Mouse (Mus musculus): ENCODE results near the gene Hist2h2ac. TPM values are rescaled to one million over a fixed set of nuclear protein-coding genes. Genes with fewer than 3 reads are reported as not detected.
A peak's percentile ranks its signal among the peaks of the same experiment; 100 is the strongest.

Hist2h2ac gene
- polyA plus RNA-seq, 1 experiment from 2014 or later: 6.3 TPM

DNA sequence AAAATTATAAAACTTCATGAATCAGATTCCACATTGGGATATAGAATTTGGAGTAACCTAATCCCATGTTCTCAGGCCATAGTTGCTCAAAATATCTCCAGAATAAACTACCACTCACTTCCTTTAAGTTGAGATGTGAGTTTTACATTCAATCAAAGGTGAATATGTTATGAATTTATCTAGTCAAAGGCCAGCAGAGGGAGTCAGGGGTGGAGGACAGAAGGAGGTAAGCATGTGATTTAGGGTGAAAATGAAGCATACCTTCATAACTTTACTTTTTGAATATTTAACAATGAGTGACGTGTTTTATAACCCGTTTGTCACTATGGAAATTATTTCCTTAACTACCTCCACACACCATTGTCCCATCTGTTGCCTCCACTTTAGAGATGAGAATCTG is 14.2 kb upstream of the Hist2h2ac start:
- ATAC-seq (ENCODE audit: insufficient read depth, low FRiP score): no peak
- H3K4me3 ChIP-seq (replicated peaks; ENCODE audit: low read length): no peak overlapping the region
- H3K4me2 ChIP-seq (ENCODE audit: low read depth, low read length): no peak overlapping the region
- no peaks in the 10 kb centered on the region for H3K36me3 ChIP-seq (ENCODE audit: control insufficient read depth, insufficient read depth, low read length)
- no peak overlapping the region for H3K9ac ChIP-seq (ENCODE audit: low read length)
- H3K4me1 ChIP-seq (ENCODE audit: control insufficient read depth, insufficient read depth, low read length): peaks cover 15% of the 10 kb centered on the region
- no peaks in the 10 kb centered on the region for H3K9me3 ChIP-seq (replicated peaks; ENCODE audit: control insufficient read depth, low read length)
- H3K27me3 ChIP-seq (ENCODE audit: control insufficient read depth, insufficient read depth, low read length): no peaks in the 10 kb centered on the region
- H3K27ac ChIP-seq (ENCODE audit: low read length): no peak overlapping the region
- WGBS: 91% methylated on average over 2 of the region's 2 CpGs

DNA sequence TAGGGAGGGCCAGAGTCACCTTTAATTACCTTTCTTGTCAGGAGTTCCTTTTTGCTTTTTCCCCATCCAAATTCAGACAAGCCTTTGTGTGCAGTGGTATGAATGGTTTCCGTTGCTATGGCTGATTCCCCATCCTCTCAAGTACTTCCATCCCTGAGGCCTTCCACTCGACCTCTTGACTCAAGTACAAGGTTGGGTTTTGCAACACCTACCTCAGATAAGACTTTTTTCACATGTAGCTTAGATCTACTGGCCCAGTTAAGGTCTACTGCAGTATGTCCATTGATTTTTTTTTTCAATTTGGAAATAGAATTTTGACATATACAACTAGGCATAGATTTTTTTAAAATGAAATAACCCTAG is 11.1 kb upstream of the Hist2h2ac start:
- no peak for ATAC-seq (ENCODE audit: insufficient read depth, low FRiP score)
- Histone ChIP-seq H3K27ac (ENCODE audit: low read length) (no peak overlapping the region), H3K4me3 (replicated peaks; ENCODE audit: low read length) (no peak overlapping the region), H3K27me3 (ENCODE audit: control insufficient read depth, insufficient read depth, low read length) (no peaks in the 10 kb centered on the region), H3K9ac (ENCODE audit: low read length) (no peak overlapping the region), H3K9me3 (replicated peaks; ENCODE audit: control insufficient read depth, low read length) (no peaks in the 10 kb centered on the region), H3K4me2 (ENCODE audit: low read depth, low read length) (no peak overlapping the region), H3K4me1 (ENCODE audit: control insufficient read depth, insufficient read depth, low read length) (peaks cover under 1% of the 10 kb centered on the region), H3K36me3 (ENCODE audit: control insufficient read depth, insufficient read depth, low read length) (no peaks in the 10 kb centered on the region)
- 59% methylated on average over 2 of the region's 2 CpGs for WGBS

DNA sequence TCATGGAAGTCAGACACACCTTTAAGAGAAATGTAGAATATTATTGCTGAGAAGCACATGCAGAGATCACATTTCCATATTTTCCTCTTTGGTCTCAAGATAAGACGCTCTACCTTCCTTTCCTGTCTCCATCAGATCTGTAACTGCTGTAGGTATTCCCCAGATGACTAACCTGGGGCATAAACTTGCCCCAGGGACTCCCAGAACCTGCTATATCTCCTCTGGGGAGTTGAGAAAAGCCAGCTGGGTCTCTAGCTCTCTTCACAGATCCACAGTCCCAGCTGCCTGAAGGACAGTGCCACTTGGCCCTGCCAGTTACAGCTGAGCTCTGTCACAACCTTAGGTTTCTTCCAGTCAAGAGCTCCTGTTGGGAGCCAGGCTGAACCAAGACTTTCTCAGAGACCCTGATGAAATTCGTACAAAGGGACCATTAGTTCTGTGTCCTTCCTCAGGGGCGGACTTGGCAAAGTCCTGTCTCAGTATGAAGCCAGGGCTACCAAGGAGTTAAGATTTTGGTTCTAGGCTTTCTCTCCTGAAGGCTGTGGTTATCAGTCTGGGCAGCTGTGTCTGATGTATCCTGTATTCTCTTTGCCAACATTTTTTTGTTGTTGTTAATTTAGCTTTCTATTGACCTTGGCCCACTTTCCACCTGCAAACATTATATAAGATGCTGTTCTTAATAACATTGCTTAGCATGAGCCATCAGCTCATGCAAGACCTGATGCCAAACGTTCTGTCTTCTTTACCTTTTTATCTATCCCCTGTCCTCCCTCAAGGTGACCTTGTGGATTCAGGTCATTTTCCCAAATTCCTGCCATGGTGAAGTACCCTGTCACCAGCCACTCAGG is 10.5 kb upstream of the Hist2h2ac start:
- Histone ChIP-seq H3K27ac (ENCODE audit: low read length) (no peak overlapping the region), H3K4me2 (ENCODE audit: low read depth, low read length) (no peak overlapping the region), H3K27me3 (ENCODE audit: control insufficient read depth, insufficient read depth, low read length) (no peaks in the 10 kb centered on the region), H3K4me1 (ENCODE audit: control insufficient read depth, insufficient read depth, low read length) (no peaks in the 10 kb centered on the region; the same call in 1 of the 2 replicates), H3K36me3 (ENCODE audit: control insufficient read depth, insufficient read depth, low read length) (no peaks in the 10 kb centered on the region), H3K9me3 (replicated peaks; ENCODE audit: control insufficient read depth, low read length) (no peaks in the 10 kb centered on the region), H3K4me3 (replicated peaks; ENCODE audit: low read length) (no peak overlapping the region), H3K9ac (ENCODE audit: low read length) (no peak overlapping the region)
- no peak for ATAC-seq (ENCODE audit: insufficient read depth, low FRiP score)
- 70% methylated on average over 4 of the region's 4 CpGs for WGBS

DNA sequence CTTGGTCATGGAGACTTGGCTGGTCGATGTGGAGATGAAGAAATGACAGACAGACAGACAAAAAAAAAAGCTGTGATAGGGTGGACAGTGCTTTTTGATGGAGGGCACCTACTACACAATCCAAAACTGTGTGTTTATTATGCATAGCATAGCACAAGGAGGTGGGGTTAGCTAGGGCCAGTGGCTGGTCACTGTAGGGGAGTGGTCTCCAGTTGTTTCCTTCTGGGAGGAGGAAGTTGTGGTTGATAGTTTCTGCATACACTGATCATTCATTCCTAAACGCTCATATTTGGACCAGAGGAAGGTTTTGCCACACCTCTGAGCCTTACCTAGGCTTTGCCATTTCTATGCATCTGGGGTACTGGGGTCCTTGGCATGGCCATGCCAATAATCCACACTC is 9.7 kb upstream of the Hist2h2ac start:
- Histone ChIP-seq H3K4me1 (ENCODE audit: control insufficient read depth, insufficient read depth, low read length) (no peaks in the 10 kb centered on the region; the same call in 1 of the 2 replicates), H3K36me3 (ENCODE audit: control insufficient read depth, insufficient read depth, low read length) (no peaks in the 10 kb centered on the region), H3K27ac (ENCODE audit: low read length) (no peak overlapping the region), H3K27me3 (ENCODE audit: control insufficient read depth, insufficient read depth, low read length) (no peaks in the 10 kb centered on the region), H3K4me3 (replicated peaks; ENCODE audit: low read length) (no peak overlapping the region), H3K9me3 (replicated peaks; ENCODE audit: control insufficient read depth, low read length) (no peaks in the 10 kb centered on the region), H3K9ac (ENCODE audit: low read length) (no peak overlapping the region), H3K4me2 (ENCODE audit: low read depth, low read length) (no peak overlapping the region)
- WGBS: 73% methylated on average over 2 of the region's 2 CpGs
- ATAC-seq (ENCODE audit: insufficient read depth, low FRiP score): no peak

DNA sequence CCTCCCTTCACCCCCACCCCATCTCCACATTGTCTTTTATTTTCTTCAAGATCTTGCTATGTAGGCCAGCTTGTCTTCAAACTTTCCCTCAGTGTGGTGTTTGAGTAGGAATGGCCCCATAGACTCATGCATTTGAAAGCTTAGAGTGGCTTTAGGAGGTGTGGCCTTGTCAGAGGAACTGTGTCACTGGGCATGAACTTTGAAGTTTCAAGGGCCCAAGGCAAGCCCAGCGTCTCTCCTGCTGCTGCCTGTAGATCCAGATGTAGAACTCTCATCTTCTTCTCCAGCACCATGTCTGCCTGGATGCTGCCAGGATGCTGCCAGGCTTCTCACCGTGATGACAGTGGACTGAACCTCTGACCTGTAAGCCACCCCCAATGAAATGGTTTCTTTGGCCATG is 8.1 kb upstream of the Hist2h2ac start:
- Histone ChIP-seq H3K9ac (ENCODE audit: low read length) (no peak overlapping the region), H3K4me3 (replicated peaks; ENCODE audit: low read length) (no peak overlapping the region), H3K27me3 (ENCODE audit: control insufficient read depth, insufficient read depth, low read length) (no peaks in the 10 kb centered on the region), H3K36me3 (ENCODE audit: control insufficient read depth, insufficient read depth, low read length) (no peaks in the 10 kb centered on the region), H3K4me2 (ENCODE audit: low read depth, low read length) (no peak overlapping the region), H3K27ac (ENCODE audit: low read length) (no peak overlapping the region), H3K4me1 (ENCODE audit: control insufficient read depth, insufficient read depth, low read length) (no peaks in the 10 kb centered on the region; the same call in 1 of the 2 replicates), H3K9me3 (replicated peaks; ENCODE audit: control insufficient read depth, low read length) (no peaks in the 10 kb centered on the region)
- ATAC-seq (ENCODE audit: insufficient read depth, low FRiP score): no peak
- 77% methylated on average over 2 of the region's 2 CpGs for WGBS

DNA sequence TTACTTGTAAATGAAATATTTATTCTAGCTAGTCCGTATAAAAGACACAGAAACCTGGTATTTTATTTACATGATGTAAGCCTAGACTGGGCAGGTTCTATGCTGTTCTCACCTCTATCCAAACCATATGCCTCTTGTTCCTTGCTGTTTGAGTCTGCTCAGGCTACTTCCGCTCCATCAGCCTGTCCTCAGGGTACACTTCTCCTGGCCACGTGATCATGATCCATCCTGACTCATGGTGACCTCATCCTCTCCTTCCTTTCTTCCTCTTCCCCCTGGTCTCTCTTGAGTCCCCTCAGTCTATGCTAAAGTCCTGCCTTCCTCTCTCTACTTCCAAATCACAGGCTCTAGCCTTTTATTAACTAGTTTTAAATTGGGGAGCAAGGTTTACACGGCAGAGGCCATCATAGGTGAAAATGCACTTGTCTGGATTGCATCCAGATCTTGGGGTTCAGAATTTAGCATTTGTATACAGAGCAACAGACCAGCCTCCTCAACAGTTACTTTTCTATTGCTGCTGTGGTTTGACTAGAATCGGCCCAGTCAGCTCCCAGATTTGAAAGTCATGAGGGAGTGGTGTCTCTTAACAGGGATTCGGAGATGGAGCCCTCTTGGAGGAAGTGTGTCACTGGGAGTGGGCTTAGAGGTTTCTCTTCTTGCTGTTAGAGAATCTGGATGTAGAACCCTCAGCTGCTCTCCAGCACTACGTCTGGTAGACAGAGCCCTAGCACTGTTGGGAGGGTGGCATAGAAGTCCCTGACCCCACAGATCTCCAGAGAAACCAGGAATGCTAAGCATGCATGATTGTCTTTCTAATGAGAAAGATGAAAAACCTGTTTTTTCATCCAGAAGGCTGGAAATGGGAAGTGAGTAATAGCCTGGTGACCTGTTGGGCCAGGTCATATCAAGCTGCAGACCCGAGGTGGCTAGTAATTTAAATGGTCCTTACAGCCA is 6.3 kb upstream of the Hist2h2ac start:
- no peaks in the 10 kb centered on the region for H3K9me3 ChIP-seq (replicated peaks; ENCODE audit: control insufficient read depth, low read length)
- no peak overlapping the region for H3K27ac ChIP-seq (ENCODE audit: low read length)
- H3K9ac ChIP-seq (ENCODE audit: low read length): no peak overlapping the region
- no peak overlapping the region for H3K4me2 ChIP-seq (ENCODE audit: low read depth, low read length)
- H3K27me3 ChIP-seq (ENCODE audit: control insufficient read depth, insufficient read depth, low read length): no peaks in the 10 kb centered on the region
- WGBS: 59% methylated on average over 8 of the region's 8 CpGs
- ATAC-seq (ENCODE audit: insufficient read depth, low FRiP score): no peak; the same call in 1 of the 2 replicates
- no peak overlapping the region for H3K4me3 ChIP-seq (replicated peaks; ENCODE audit: low read length)
- peaks cover 14% of the 10 kb centered on the region for H3K4me1 ChIP-seq (ENCODE audit: control insufficient read depth, insufficient read depth, low read length)
- no peaks in the 10 kb centered on the region for H3K36me3 ChIP-seq (ENCODE audit: control insufficient read depth, insufficient read depth, low read length)

DNA sequence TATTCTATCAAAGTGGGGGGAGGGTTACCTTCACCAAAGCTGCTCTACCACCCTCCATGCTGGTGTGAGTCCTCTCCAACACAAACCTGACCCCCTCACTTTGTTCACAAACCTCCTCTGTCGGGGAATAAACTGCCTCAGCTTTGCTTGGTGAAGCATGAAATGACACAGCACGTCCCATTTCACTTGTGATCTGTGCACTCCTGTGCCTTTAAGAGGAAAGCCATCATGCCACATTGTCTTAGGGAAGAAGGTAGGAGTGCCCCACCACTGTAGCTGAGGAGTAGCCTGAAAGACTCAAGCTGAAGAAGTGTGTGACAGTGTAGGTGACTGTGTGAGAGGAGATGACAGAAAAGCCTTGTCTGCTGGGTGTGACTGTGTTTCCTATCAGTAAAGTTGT is 4.7 kb upstream of the Hist2h2ac start:
- Histone ChIP-seq H3K36me3 (ENCODE audit: control insufficient read depth, insufficient read depth, low read length) (no peaks in the 10 kb centered on the region), H3K27ac (ENCODE audit: low read length) (no peak overlapping the region), H3K27me3 (ENCODE audit: control insufficient read depth, insufficient read depth, low read length) (no peaks in the 10 kb centered on the region), H3K9me3 (replicated peaks; ENCODE audit: control insufficient read depth, low read length) (no peaks in the 10 kb centered on the region), H3K9ac (ENCODE audit: low read length) (0 out of 2 replicates have a peak overlapping the region, but pooled peaks have one; percentile 10), H3K4me2 (ENCODE audit: low read depth, low read length) (no peak overlapping the region), H3K4me3 (replicated peaks; ENCODE audit: low read length) (no peak overlapping the region), H3K4me1 (ENCODE audit: control insufficient read depth, insufficient read depth, low read length) (peaks cover 23% of the 10 kb centered on the region)
- ATAC-seq (ENCODE audit: insufficient read depth, low FRiP score): no peak
- WGBS: 53% methylated on average over 2 of the region's 2 CpGs

DNA sequence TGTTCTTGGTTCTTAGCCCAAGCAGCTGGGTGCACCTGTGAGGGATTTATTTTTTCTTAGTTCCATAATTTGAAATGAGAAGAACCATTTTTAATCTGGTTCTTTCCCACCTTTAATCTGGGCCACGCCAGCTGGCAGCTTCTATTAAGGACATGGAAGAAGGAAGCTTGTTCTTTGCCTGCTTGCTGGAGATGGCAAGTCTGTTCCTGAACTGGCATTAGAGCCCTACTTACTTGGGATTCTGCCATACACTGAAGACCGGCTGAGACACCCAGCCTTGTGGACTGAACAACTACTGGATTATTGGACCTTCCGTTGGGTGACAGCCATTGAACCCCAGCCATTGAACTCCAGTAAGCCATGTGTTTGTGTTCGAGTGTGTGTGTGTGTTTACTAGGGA is 2.1 kb upstream of the Hist2h2ac start:
- 86% methylated on average over 4 of the region's 4 CpGs for WGBS
- no peak overlapping the region for H3K4me3 ChIP-seq (replicated peaks; ENCODE audit: low read length)
- peaks cover 31% of the 10 kb centered on the region for H3K4me1 ChIP-seq (ENCODE audit: control insufficient read depth, insufficient read depth, low read length)

DNA sequence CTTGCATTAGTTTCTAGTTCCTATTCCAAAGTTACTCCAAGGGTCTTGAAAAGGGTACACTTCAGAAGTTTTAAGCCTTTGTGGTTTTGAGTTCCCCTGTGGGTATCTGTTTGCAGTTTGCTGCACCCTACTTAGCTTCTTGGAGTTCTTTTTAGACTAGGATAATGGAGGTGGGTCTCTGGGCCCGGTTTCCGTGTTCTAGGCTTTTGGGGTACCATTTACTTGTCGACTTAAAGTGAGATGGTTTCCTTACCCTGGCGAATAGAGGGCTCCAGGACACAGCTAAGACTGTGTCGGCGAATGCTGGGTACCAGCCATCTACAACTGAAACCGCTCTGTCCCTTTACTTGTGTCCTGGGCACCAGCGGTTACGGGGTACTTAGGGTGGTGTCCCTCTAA is 959 bp upstream of the Hist2h2ac start:
- Histone ChIP-seq H3K36me3 (ENCODE audit: control insufficient read depth, insufficient read depth, low read length) (no peaks in the 10 kb centered on the region), H3K9ac (ENCODE audit: low read length) (peak overlapping the region; percentile 76), H3K4me1 (ENCODE audit: control insufficient read depth, insufficient read depth, low read length) (peaks cover 31% of the 10 kb centered on the region), H3K4me2 (ENCODE audit: low read depth, low read length) (peak overlapping the region; percentile 82), H3K9me3 (replicated peaks; ENCODE audit: control insufficient read depth, low read length) (no peaks in the 10 kb centered on the region), H3K4me3 (replicated peaks; ENCODE audit: low read length) (peak overlapping the region; percentile 50), H3K27ac (ENCODE audit: low read length) (peak overlapping the region; percentile 98), H3K27me3 (ENCODE audit: control insufficient read depth, insufficient read depth, low read length) (no peaks in the 10 kb centered on the region)
- 18% methylated on average over 9 of the region's 9 CpGs for WGBS
- ATAC-seq (ENCODE audit: insufficient read depth, low FRiP score): no peak

More for the DNA sequence above, 2.1 kb upstream of the Hist2h2ac start:
- H3K27ac ChIP-seq (ENCODE audit: low read length): no peak overlapping the region
- H3K36me3 ChIP-seq (ENCODE audit: control insufficient read depth, insufficient read depth, low read length): no peaks in the 10 kb centered on the region
- no peaks in the 10 kb centered on the region for H3K9me3 ChIP-seq (replicated peaks; ENCODE audit: control insufficient read depth, low read length)
- no peaks in the 10 kb centered on the region for H3K27me3 ChIP-seq (ENCODE audit: control insufficient read depth, insufficient read depth, low read length)
- no peak overlapping the region for H3K9ac ChIP-seq (ENCODE audit: low read length)
- ATAC-seq (ENCODE audit: insufficient read depth, low FRiP score): no peak
- H3K4me2 ChIP-seq (ENCODE audit: low read depth, low read length): peak overlapping the region; percentile 82
